In genomic region chr7:118611185-118611749, GRCm38 (mm10) we compare ENCODE assay signal across 27 mouse cellular contexts. TPM values are rescaled to one million over a fixed set of nuclear protein-coding genes. Genes with fewer than 3 reads are reported as not detected.
DNase-seq lines count a peak whose midpoint lies in the region; ATAC-seq and TF ChIP-seq lines count a peak whose summit lies in the region.
"Had no signal": no experiment of that assay in that cellular context is flagged by ENCODE, and none has a peak within 500 bp of the region (broad histone marks: within the 10 kb centered on the region; RNA-seq: fewer than 3 reads in every experiment).

No protein-coding gene starts in this region.

- no peaks in the 10 kb centered on the region for H3K4me1 ChIP-seq in liver, adult 2 months (ENCODE audit: control insufficient read depth, insufficient read depth, low read length)
- H3K4me1 ChIP-seq in liver, postnatal 0 days (ENCODE audit: insufficient read depth) = 0 out of 2 replicates have a peak, but pooled peaks cover 7% of the 10 kb centered on the region
- peaks cover 4% of the 10 kb centered on the region for H3K4me1 ChIP-seq in intestine, embryonic 15.5 days (replicated peaks)
- no peaks in the 10 kb centered on the region for H3K4me1 ChIP-seq in intestine, postnatal 0 days (replicated peaks; ENCODE audit: control insufficient read depth, insufficient read depth, low read length)
- H3K4me1 ChIP-seq in stomach, embryonic 16.5 days (ENCODE audit: control insufficient read depth, insufficient read depth, low read length) = no peaks in the 10 kb centered on the region
- H3K4me1 ChIP-seq: embryonic facial prominence, embryonic 12.5 days; embryonic facial prominence, embryonic 15.5 days; heart, embryonic 10.5 days; hindbrain, embryonic 12.5 days; hindbrain, embryonic 15.5 days had no signal

- TF ChIP-seq POLR2A in liver, adult 2 months (IDR thresholded peaks at IDR 0.05; ENCODE audit: extremely low read depth, insufficient read depth, low read length) = no peak

- no peak overlapping the region for H3K9ac ChIP-seq in liver, adult 2 months (ENCODE audit: low read depth, low read length)
- no peak overlapping the region for H3K9ac ChIP-seq in liver, postnatal 0 days (replicated peaks)
- no peak overlapping the region for H3K9ac ChIP-seq in intestine, embryonic 15.5 days
- no peak overlapping the region for H3K9ac ChIP-seq in intestine, postnatal 0 days (ENCODE audit: low read depth, low read length)
- H3K9ac ChIP-seq in stomach, embryonic 16.5 days (ENCODE audit: low read length) = no peak overlapping the region
- H3K9ac ChIP-seq: embryonic facial prominence, embryonic 12.5 days; embryonic facial prominence, embryonic 15.5 days; forebrain, embryonic 13.5 days; hindbrain, embryonic 12.5 days; hindbrain, embryonic 15.5 days had no signal

- no peaks in the 10 kb centered on the region for H3K36me3 ChIP-seq in liver, adult 2 months (ENCODE audit: control insufficient read depth, insufficient read depth, low read length)
- H3K36me3 ChIP-seq in liver, postnatal 0 days (replicated peaks; ENCODE audit: insufficient read depth, low read length) = no peaks in the 10 kb centered on the region
- H3K36me3 ChIP-seq in intestine, embryonic 15.5 days = no peaks in the 10 kb centered on the region
- H3K36me3 ChIP-seq in intestine, postnatal 0 days (ENCODE audit: control insufficient read depth, insufficient read depth) = no peaks in the 10 kb centered on the region; the same call in 1 of the 2 replicates
- no peaks in the 10 kb centered on the region for H3K36me3 ChIP-seq in stomach, embryonic 16.5 days (ENCODE audit: control insufficient read depth, insufficient read depth, low read length)
- H3K36me3 ChIP-seq: embryonic facial prominence, embryonic 12.5 days; embryonic facial prominence, embryonic 15.5 days; G1E; heart, embryonic 10.5 days; hindbrain, embryonic 12.5 days; hindbrain, embryonic 15.5 days had no signal

- TF ChIP-seq CTCF in liver, adult 2 months (IDR thresholded peaks at IDR 0.05; ENCODE audit: low read depth, low read length) = no peak
- TF ChIP-seq CTCF in liver, postnatal 0 days (IDR thresholded peaks at IDR 0.05; ENCODE audit: low read depth) = no peak
- TF ChIP-seq CTCF in intestine, postnatal 0 days (IDR thresholded peaks at IDR 0.05; ENCODE audit: low read depth) = no peak

- no peaks in the 10 kb centered on the region for H3K9me3 ChIP-seq in liver, postnatal 0 days (ENCODE audit: low read length)
- H3K9me3 ChIP-seq in intestine, embryonic 15.5 days = no peaks in the 10 kb centered on the region
- H3K9me3 ChIP-seq in intestine, postnatal 0 days (ENCODE audit: control insufficient read depth) = no peaks in the 10 kb centered on the region
- H3K9me3 ChIP-seq in stomach, embryonic 16.5 days (replicated peaks; ENCODE audit: control insufficient read depth, low read length) = no peaks in the 10 kb centered on the region
- H3K9me3 ChIP-seq: embryonic facial prominence, embryonic 12.5 days; embryonic facial prominence, embryonic 15.5 days; G1E; heart, embryonic 10.5 days; hindbrain, embryonic 12.5 days; hindbrain, embryonic 15.5 days had no signal

- H3K4me3 ChIP-seq in liver, adult 2 months (ENCODE audit: insufficient read depth, low read depth, low read length) = no peak overlapping the region
- no peak overlapping the region for H3K4me3 ChIP-seq in liver, postnatal 0 days (ENCODE audit: low read depth, low read length)
- H3K4me3 ChIP-seq in intestine, embryonic 15.5 days (replicated peaks) = no peak overlapping the region
- no peak overlapping the region for H3K4me3 ChIP-seq in intestine, postnatal 0 days (ENCODE audit: low read depth, low read length)
- no peak overlapping the region for H3K4me3 ChIP-seq in stomach, embryonic 16.5 days (replicated peaks; ENCODE audit: low read length)
- H3K4me3 ChIP-seq: embryonic facial prominence, embryonic 12.5 days; embryonic facial prominence, embryonic 15.5 days; forebrain, embryonic 13.5 days; heart, adult 2 months; heart, embryonic 10.5 days; hindbrain, embryonic 12.5 days; hindbrain, embryonic 15.5 days had no signal

- no peaks in the 10 kb centered on the region for H3K27me3 ChIP-seq in liver, adult 2 months (ENCODE audit: control insufficient read depth, insufficient read depth, low read length)
- no peaks in the 10 kb centered on the region for H3K27me3 ChIP-seq in liver, postnatal 0 days (ENCODE audit: insufficient read depth, low read length)
- no peaks in the 10 kb centered on the region for H3K27me3 ChIP-seq in intestine, embryonic 15.5 days (replicated peaks)
- H3K27me3 ChIP-seq in intestine, postnatal 0 days (replicated peaks; ENCODE audit: control insufficient read depth, insufficient read depth, low read length) = no peaks in the 10 kb centered on the region
- H3K27me3 ChIP-seq in stomach, embryonic 16.5 days (ENCODE audit: control insufficient read depth, insufficient read depth, low read length) = no peaks in the 10 kb centered on the region
- H3K27me3 ChIP-seq: embryonic facial prominence, embryonic 12.5 days; embryonic facial prominence, embryonic 15.5 days; forebrain, embryonic 13.5 days; hindbrain, embryonic 12.5 days; hindbrain, embryonic 15.5 days had no signal

- DNase-seq in liver, adult 2 months (ENCODE audit: extremely low read depth, low read depth, low spot score) = peak; percentile 11
- DNase-seq in liver, postnatal 0 days = no peak
- DNase-seq in urinary bladder, postnatal 25 days (ENCODE audit: low spot score) = no peak
- DNase-seq in lung, postnatal 4 days = no peak
- DNase-seq: adrenal gland, postnatal 10 days; adrenal gland, postnatal 36 days; cerebellum, adult 2 months; cerebellum, adult 9-11 months; cerebellum, postnatal 25 days; gastrocnemius, postnatal 14 days; heart, adult 2 months had no signal

- TF ChIP-seq EP300 in liver, postnatal 0 days (IDR thresholded peaks at IDR 0.05; ENCODE audit: low read depth) = no peak

- H3K79me2 ChIP-seq in liver, adult 2 months (ENCODE audit: control insufficient read depth, insufficient read depth, low read length) = no peaks in the 10 kb centered on the region

- H3K4me2 ChIP-seq in liver, postnatal 0 days (ENCODE audit: low read depth, low read length) = no peak overlapping the region
- no peak overlapping the region for H3K4me2 ChIP-seq in intestine, embryonic 15.5 days (replicated peaks)
- 0 out of 2 replicates have a peak overlapping the region, but pooled peaks have one; percentile 9 for H3K4me2 ChIP-seq in intestine, postnatal 0 days (replicated peaks; ENCODE audit: low read depth)
- no peak overlapping the region for H3K4me2 ChIP-seq in stomach, embryonic 16.5 days (ENCODE audit: low read depth, low read length)
- H3K4me2 ChIP-seq: embryonic facial prominence, embryonic 12.5 days; embryonic facial prominence, embryonic 15.5 days; forebrain, embryonic 13.5 days; hindbrain, embryonic 12.5 days; hindbrain, embryonic 15.5 days had no signal

- H3K27ac ChIP-seq in liver, adult 2 months (replicated peaks; ENCODE audit: insufficient read depth, low read depth, low read length) = no peak overlapping the region
- no peak overlapping the region for H3K27ac ChIP-seq in liver, postnatal 0 days (ENCODE audit: low read depth)
- H3K27ac ChIP-seq in intestine, embryonic 15.5 days = no peak overlapping the region
- peak overlapping the region; percentile 72 for H3K27ac ChIP-seq in intestine, postnatal 0 days (ENCODE audit: low read depth, low read length)
- H3K27ac ChIP-seq in stomach, embryonic 16.5 days (ENCODE audit: low read length) = no peak overlapping the region
- H3K27ac ChIP-seq: embryonic facial prominence, embryonic 12.5 days; embryonic facial prominence, embryonic 15.5 days; forebrain, embryonic 13.5 days; heart, adult 2 months; heart, embryonic 10.5 days; hindbrain, embryonic 12.5 days; hindbrain, embryonic 15.5 days had no signal

- 63% methylated on average over 4 of the region's 4 CpGs for WGBS in liver, adult 2 months
- WGBS in liver, postnatal 0 days (ENCODE audit: insufficient replicate concordance) = 61% methylated on average over 4 of the region's 4 CpGs
- WGBS in intestine, embryonic 15.5 days = 71% methylated on average over 4 of the region's 4 CpGs
- WGBS in intestine, postnatal 0 days = 45% methylated on average over 4 of the region's 4 CpGs
- 72% methylated on average over 4 of the region's 4 CpGs for WGBS in stomach, embryonic 16.5 days

- ATAC-seq in liver, postnatal 0 days = no peak
- peak; percentile 62; the same call in 1 of the 2 replicates for ATAC-seq in intestine, embryonic 15.5 days
- peak; percentile 73 for ATAC-seq in intestine, postnatal 0 days
- ATAC-seq in stomach, embryonic 16.5 days (ENCODE audit: insufficient read depth, low FRiP score) = peak; percentile 67
- ATAC-seq in granulocyte monocyte progenitor cell, adult 5-6 weeks (replicated peaks; ENCODE audit: poor library complexity, severe bottlenecking) = no peak
- ATAC-seq: forebrain, embryonic 13.5 days; forebrain, embryonic 16.5 days; Patski had no signal

RNA-seq across cellular contexts. Expression of gene Tmc5, which starts 14.2 kb away (rescaled TPM):
- total RNA-seq in liver, adult 2 months (2014; rRNA removed) = under 0.01 TPM in 1 of 2 replicates, not detected in the other
- polyA plus RNA-seq in liver, adult 2 months (2012; rRNA removed) = 0.05 and 0.99 TPM in 2 replicates
- 0.02 and 0.05 TPM in 2 replicates for polyA plus RNA-seq in liver, postnatal 0 days (2015; fragmentation: Nextera tagmentation; extraction: Ambion mirVana)
- 9.6 and 11.3 TPM in 2 replicates for polyA plus RNA-seq in intestine, embryonic 15.5 days (2015; fragmentation: Nextera tagmentation; extraction: Ambion mirVana)
- polyA plus RNA-seq in intestine, postnatal 0 days (2015; fragmentation: Nextera tagmentation; extraction: Ambion mirVana) = 48.1 and 49.0 TPM in 2 replicates
- 2.4 and 2.6 TPM in 2 replicates for polyA plus RNA-seq in stomach, embryonic 16.5 days (2015; fragmentation: Nextera tagmentation; extraction: Ambion mirVana)
- total RNA-seq in granulocyte monocyte progenitor cell, adult 5-6 weeks (2014; fragmentation: Nextera tagmentation) = not detected in 2 replicates
- total RNA-seq in granulocyte monocyte progenitor cell, adult 5-6 weeks (2017) = not detected in 2 replicates
- total RNA-seq: adrenal gland, postnatal 36 days; common myeloid progenitor, adult 5-6 weeks; gastrocnemius, adult 18-20 months; hematopoietic stem cell, adult 5-6 weeks had no signal
- polyA plus RNA-seq: G1E; heart, embryonic 10.5 days; Patski had no signal

RNA-seq across cellular contexts. Expression of gene Tmc7, which starts 26.7 kb away (rescaled TPM):
- total RNA-seq in liver, adult 2 months (2014; rRNA removed) = 1.9 and 3.2 TPM in 2 replicates
- 0.33 and 0.39 TPM in 2 replicates for polyA plus RNA-seq in liver, adult 2 months (2012; rRNA removed)
- 0.18 and 0.33 TPM in 2 replicates for polyA plus RNA-seq in liver, postnatal 0 days (2015; fragmentation: Nextera tagmentation; extraction: Ambion mirVana)
- 2.0 and 2.4 TPM in 2 replicates for polyA plus RNA-seq in intestine, embryonic 15.5 days (2015; fragmentation: Nextera tagmentation; extraction: Ambion mirVana)
- polyA plus RNA-seq in intestine, postnatal 0 days (2015; fragmentation: Nextera tagmentation; extraction: Ambion mirVana) = 1.4 and 1.5 TPM in 2 replicates
- polyA plus RNA-seq in stomach, embryonic 16.5 days (2015; fragmentation: Nextera tagmentation; extraction: Ambion mirVana) = 13.1 and 14.8 TPM in 2 replicates
- 0.37 and 0.62 TPM in 2 replicates for total RNA-seq in granulocyte monocyte progenitor cell, adult 5-6 weeks (2014; fragmentation: Nextera tagmentation)
- total RNA-seq in granulocyte monocyte progenitor cell, adult 5-6 weeks (2017) = 0.10 TPM in 1 of 2 replicates, not detected in the other
- total RNA-seq: common myeloid progenitor, adult 5-6 weeks; G1E; hematopoietic stem cell, adult 5-6 weeks had no signal
- polyA plus RNA-seq: G1E had no signal

Comparison
In these comparisons a context has a peak if more than half of its experiments do, and no peak if none do; other contexts are left out.
1. ATAC-seq: peak in intestine, embryonic 15.5 days (single experiment), intestine, postnatal 0 days (single experiment) and stomach, embryonic 16.5 days (single experiment); none in liver, postnatal 0 days (single experiment) and granulocyte monocyte progenitor cell, adult 5-6 weeks (single experiment).